Mouse (Mus musculus): Measurements from ENCODE around the gene Bst1.

DNA sequence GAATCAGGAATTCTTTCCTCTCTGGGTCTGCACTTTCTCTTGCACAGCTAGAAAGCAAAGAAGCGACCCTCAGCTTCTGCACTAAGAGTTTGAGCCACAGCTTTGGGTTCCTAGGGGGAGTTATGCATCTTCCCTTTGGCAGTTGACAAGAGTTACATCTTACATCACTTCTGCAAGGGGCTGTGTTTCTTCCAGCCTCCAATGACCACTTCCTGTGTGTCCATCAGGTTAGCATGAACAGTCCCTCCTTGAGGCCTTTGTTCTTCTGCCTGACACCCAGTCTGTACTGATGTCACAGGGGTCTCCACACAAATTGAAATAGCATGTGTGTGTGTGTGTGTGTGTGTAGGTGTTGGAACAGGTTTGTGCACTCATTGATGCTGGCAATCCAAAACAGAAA is 54.0 kb downstream of the Bst1 start:
- TF ChIP-seq CTCF (IDR thresholded peaks at IDR 0.05; ENCODE audit: extremely low read depth, insufficient read depth, insufficient read length, insufficient replicate concordance): no peak
- TF ChIP-seq POLR2A (IDR thresholded peaks at IDR 0.05; ENCODE audit: low read depth, low read length): no peak

Data from spleen, adult 2 months (tissue).